Mouse (Mus musculus) gonadal fat pad, adult 2 months (tissue): ENCODE data around the gene Cacnb4. TPM values are rescaled to one million over a fixed set of nuclear protein-coding genes. Genes with fewer than 3 reads are reported as not detected.

Experiments
- DNase-seq: peaks from one replicate; pipeline ENCODE4 v3.0.0-alpha.2; 2012; ENCODE audit warnings: low read depth
- polyA plus RNA-seq: library from polyadenylated mRNA; depleted of rRNA; stranded (reverse); fragments of >200 nt; gene quantifications from 2 replicates; pipeline ENCODE4 v1.2.3, GENCODE M21; 2012; rRNA removed

Cacnb4 gene
- polyA plus RNA-seq, 1 experiment, result 0.77 TPM

DNA sequence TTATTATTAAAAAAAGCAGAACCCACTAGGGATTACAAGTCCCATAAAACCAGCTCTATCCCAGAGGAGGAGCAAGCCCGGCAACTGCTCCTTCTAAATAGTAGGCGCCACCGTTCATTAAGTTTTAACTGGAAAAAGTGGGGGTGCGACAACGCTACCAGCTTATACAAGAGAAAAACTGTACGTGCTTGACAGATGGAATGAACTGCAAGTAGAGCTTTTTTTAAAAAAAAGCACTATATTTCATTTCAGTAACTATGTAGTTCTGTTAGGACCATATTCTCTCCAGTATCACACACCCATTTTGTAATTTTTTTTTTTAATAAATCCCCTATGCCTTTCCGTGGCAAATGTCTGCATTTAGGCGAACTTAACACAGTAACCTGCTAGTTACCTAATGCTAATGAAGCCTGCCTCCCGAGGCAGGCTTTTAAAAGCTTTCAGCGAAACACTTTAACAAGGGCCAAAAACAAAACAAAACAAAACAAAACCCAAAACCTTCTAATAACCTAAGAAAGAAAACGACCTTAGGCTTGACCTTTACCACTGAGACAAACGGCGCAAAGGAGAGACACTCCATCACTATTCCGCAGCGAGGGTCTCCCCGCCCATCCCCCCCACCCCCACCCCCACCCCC, 252.9 kb downstream of the Cacnb4 start:
- DNase-seq, result no peak

DNA sequence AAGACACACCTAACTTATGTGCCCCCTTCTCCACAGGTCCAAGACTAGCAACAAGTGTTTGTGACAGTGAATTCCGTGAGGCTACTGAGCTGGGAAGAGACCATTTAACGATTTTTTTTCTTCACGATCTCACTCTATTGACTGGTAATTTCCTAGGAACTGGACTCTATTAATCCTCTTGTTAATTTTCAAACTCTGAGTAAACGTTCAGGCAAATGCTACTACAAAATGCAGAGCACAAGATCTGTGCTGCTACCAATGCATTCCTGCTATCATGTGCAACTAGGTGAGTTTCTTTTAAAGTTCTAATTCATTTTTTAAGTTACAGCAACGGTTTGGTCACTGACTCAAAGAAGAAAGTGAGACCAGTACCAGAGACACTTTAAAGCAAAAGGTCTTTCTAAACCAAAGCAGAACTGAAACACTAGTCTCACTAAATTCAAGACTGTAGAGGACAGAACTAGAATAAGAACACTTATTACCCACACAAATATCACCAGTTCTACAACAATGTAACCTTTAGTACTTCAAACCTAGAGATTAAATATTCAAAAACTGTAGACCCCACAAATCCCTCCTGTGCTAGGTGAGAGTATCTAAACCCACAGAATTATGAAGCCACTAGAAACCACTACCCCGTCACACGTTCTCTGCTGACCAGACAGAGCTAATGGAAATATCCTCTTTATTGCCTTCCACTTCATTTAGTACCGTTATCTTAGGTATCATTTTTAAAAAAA, 253.6 kb downstream of the Cacnb4 start:
- DNase-seq, result no peak

DNA sequence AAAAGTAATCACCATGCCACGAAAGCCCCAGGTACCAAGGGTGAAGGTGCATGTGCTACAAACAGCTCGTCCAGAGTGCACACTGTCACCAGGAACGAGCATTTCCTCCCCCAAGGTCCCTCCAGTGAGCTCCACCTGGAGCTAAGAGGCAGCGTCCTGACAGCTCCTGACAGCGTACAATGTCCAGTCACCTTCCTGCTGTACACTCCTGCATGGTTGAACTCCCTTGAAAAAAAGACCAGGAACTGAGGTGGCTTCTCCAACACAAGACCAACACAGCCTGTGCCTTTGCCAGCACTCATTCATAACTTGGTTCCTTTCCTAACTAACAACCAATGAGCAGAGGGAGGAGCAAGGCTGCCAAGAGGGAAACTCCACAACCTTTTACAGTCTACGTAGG, 255.4 kb downstream of the Cacnb4 start:
- no peak for DNase-seq

DNA sequence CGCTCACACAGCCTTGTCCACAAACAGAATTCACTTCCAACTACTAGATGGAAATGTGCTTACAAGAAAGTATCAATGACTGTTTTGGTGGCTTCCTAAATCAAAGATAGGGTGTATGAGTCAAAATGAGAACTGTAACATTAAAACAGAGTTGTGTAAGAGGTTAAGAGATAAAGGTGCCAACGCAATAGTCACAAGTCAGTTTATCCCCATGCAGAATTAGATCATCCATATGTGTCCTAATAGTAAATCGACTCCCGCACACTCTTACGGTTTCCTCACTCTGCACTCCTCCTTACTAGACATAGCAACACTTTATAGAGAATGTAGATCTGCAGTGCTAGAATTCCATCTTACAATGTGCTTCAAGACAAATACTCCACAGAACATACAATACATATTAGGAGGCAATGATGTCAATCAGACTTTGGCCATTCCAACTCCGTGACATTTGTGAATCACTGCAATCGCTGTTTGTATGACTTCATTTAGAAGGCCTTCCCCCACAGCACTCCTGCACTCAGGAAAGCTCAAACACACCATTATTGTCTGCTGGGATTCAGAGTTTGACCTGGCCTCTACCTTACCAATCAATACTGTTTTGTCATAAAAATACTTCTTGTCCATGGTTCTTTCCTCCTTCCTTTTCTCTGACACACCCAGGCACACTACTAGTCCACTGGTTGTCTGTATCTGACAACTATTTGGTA, 256.5 kb downstream of the Cacnb4 start:
- DNase-seq, result no peak

DNA sequence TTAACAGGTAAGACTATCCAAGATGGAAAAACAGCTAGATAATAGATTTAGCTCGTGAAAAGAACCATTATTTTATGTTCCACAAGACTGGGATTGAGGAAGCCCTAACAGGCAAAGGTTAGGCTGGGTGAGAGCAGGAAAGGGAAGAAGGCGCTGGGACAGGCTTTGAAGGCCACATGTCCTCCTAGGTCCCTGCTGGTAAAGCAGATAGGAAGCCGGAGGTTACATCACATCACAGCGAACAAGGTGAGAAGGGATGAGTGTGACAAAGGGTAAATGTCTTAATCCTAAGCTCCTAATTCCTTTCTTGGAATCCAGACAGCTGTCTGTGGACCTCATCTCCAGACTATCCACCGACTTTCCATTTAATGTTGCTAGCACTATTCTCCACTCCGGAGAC, 257.3 kb downstream of the Cacnb4 start:
- DNase-seq, result no peak

DNA sequence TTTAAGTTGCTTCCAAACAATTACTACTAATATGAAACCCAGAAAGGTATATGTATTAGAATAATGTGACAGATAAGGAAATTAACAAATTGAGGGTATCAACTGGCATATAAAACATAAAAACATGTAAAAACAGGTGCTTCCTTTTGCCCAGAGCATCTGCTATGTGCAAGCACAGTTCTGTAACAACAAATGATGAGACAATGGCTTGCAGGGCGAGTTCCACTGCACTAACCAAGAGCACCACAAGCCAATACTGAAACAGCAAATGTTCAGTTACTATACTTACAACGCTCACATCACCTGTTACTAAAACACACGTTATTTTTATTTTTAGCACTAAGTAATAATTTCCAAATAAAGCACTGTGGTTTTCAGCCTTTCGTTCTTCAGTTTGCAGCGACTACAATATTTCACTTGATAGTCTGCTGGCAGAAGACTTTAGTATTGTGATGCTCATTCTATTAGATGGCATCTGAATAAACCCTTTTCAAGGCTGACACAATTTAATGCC, 264.1 kb downstream of the Cacnb4 start:
- no peak for DNase-seq

DNA sequence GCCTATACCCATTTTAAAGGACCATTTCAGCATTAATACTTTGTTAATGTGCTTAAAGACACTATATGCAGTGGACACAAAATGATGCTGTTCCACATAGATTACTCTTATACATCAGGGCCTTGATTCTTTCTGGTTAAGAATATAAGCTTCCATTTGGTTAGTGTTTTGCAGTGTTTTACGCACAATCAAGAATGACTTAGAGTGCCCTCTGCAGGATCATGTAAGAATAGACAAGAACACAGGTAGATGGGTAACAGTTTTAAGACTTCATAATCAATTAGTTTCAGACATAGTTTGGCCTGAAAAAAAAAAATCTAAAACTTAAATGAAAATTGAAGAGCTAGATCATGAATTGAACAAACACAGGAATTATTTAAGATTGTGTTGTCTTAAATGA, 270.2 kb downstream of the Cacnb4 start:
- DNase-seq, result no peak

DNA sequence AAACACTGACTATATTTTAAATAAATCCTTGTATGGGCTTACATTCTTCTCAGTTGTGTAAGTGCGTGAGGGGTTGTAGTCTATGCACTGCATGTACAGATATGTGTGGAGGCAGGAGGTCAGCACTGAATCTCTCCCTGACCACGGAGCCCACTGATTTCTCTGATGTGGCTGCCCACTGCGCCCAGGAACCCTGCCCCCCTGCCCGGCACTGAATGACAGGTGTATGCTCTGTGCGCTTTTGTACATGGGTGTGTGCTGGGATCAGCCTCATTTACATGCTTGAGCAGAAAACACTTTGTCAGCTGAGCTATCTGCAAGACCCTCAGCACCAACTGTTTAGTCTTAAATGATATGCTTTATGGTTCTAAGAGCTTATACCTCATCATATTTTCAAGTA, 271.4 kb downstream of the Cacnb4 start:
- no peak for DNase-seq

DNA sequence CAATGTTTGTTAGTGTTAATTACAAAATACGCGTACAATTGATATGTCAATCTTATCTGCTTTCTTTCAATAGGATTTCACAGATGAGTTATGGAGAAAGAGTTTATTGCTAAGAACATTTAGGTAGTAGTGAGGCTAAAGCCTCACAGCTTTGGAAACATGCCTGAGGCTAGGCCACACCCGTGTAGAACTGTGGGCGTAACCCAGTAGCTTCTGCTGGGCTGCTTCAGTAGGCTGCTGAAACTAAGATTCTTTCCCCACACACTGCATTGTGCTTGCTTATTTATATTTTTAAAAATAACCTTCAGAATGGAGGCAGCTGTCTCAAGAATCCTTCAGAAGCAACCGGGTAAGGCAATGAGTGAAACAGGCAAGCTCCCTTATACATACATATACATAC, 282.1 kb downstream of the Cacnb4 start:
- DNase-seq, result no peak

DNA sequence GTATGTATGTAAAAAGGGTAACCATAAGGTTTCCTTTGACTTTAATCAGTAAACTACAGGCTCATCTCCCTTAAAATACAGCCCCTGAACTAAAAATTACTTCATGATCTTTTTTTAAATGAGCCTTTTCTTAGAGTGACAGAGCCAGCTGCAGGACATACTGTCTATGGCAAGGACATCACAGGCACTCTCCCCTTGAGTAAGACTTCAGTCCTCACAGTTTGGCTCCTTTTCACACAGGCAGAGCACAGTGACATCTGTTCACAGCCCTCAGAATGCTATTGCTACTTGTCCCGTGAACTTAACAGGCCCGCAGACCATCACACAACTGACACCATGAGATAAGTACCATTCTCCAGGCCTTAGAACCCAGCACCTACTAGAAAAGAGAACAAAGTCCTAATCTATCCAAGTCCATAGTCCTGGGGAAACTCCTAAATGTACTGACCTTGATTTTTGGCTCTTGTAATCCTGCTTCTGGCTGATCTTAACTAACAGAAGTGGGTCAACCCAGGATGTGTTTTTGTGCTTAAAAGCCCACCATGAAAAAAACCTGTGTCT, 286.1 kb downstream of the Cacnb4 start:
- no peak for DNase-seq

DNA sequence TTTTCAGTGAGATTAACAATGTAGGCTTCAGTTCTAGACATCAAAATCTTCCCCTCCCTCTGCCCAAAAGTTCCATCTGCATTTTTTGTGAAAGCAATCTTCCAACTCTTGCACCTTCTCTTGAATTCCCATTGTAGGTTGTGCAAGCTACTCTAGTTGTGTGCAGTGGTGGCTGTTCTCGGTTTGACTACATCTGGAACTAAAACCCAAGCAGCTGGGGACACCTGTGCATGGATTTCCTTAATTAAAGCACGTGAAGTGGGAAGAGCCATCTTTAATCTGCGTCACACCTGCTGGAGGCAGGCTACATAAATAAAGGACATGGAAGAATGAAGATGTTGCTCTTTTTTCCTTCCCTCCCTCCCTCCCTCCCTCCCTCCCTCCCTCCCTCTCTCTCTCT, 286.7 kb downstream of the Cacnb4 start:
- DNase-seq, result no peak

DNA sequence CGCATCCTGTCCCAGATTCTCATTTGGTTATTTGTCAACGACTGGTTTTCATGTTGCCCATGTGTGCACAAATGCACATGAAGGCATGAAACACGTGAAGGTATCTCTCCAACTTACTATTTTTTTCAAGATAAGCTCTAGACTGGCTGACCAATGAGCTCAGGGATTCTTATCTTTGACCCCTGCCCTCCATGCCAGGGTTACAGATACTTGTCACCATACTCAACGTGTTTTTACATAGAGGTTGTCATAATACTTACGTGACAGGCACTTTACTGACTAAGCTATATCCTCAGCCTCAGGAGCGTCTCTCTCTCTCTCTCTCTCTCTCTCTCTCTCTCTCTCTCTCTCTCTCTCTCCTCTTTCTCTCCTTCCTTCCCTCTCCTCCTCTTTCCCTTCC, 290.2 kb downstream of the Cacnb4 start:
- DNase-seq, result no peak

DNA sequence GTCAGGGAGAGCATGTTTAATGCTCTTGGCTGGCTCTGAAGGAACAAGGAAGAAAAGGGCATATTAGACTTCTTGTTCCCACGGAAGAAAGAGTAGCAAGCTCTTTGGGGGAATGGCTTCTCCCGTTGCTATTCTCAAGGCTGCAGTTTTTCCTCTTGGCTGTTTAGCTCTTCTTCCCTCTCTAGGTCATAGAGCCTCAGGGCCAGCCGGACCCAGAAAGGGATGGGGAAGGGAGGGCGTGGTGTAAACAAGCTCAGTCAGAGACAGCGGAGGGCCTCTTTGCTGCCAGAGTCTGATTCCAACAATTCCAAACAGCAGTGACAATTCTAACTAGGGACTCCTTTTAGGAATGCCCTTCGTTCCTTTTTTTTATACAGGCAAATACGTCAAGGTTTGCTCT, 290.6 kb downstream of the Cacnb4 start:
- no peak for DNase-seq

DNA sequence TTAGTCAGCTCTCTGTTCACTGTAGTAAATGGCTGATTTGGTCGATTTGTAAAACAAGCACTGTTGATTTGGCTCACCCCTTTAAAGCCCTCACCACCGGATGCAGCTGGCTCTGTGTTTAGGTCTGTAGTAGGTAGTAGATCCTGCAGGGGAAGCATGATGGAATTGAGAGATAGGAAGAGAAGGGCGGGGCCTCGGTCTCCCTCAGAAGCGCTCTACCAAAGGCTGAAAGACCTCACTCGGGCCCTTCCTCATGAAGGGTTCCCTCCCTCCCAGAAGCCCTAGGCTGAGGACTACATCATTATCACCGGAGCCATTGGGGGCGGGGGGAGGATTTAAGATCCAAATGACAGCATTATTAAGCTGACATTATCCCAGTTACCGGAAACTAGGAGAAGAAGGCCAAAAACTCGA, 297.8 kb downstream of the Cacnb4 start:
- DNase-seq, result no peak

DNA sequence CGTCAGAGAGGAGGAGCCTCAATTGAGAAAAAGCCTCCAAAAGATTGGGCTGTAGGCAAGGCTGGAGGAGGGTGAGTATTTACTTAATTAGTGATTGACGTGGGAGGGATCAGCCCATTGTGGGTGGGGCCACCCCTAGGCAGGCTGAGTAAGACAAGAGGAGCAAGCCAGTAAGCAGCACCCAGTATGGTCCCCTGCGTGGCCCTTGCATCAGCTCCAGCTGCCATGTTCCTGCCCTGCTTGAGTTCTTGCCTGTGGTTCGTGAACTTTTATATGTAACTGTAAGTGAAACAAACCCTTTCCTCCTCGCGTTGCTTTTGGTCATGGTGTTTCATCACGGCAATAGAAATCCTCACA, 298.2 kb downstream of the Cacnb4 start, which contains the start of gene Neb:
TSS of gene Neb (minus strand) at position 27 of the 357 bp plus-strand sequence.
- no peak for DNase-seq

Other genes starting within 250 kb of the Cacnb4 start
- gene Stam2, start 65.5 kb upstream of the Cacnb4 start, polyA plus RNA-seq, result 11.8 and 13.9 TPM in 2 replicates
- 2.7 and 3.0 TPM in 2 replicates for gene Fmnl2, start 181.0 kb upstream of the Cacnb4 start, polyA plus RNA-seq